Mouse (Mus musculus): ENCODE data around the gene Wasf3.
"Not testable (repeated sequence)": the region's sequence is repeated elsewhere in the genome, so short reads cannot be mapped to it uniquely, and the experiment has no call there.

The Wasf3 gene

GRCm38 (mm10) chr5:146446633-146447032 is 61.8 kb downstream of the Wasf3 start:
- no peak for DNase-seq (ENCODE audit: low read depth)

GRCm38 (mm10) chr5:146451592-146452254 is 66.9 kb downstream of the Wasf3 start:
- no peak for DNase-seq (ENCODE audit: low read depth)

- no peak for DNase-seq (ENCODE audit: low read depth)
Observed at GRCm38 (mm10) chr5:146453556-146453955, 68.8 kb downstream of the Wasf3 start.

- DNase-seq (ENCODE audit: low read depth) = no peak
Observed at GRCm38 (mm10) chr5:146461612-146462011, 76.8 kb downstream of the Wasf3 start.

GRCm38 (mm10) chr5:146466663-146467062 is 81.9 kb downstream of the Wasf3 start:
- DNase-seq (ENCODE audit: low read depth) = no peak

- DNase-seq (ENCODE audit: low read depth) = no peak
Observed at GRCm38 (mm10) chr5:146468311-146468710, 83.5 kb downstream of the Wasf3 start.

GRCm38 (mm10) chr5:146470821-146471220 is 86.0 kb downstream of the Wasf3 start:
- DNase-seq (ENCODE audit: low read depth) = no peak

GRCm38 (mm10) chr5:146471311-146471710 is 86.5 kb downstream of the Wasf3 start:
- no peak for DNase-seq (ENCODE audit: low read depth)

- DNase-seq (ENCODE audit: low read depth) = no peak
Observed at GRCm38 (mm10) chr5:146471821-146472220, 87.0 kb downstream of the Wasf3 start.

GRCm38 (mm10) chr5:146479564-146479963 is 94.8 kb downstream of the Wasf3 start:
- DNase-seq (ENCODE audit: low read depth) = peak; percentile 24

- DNase-seq (ENCODE audit: low read depth) = not testable (repeated sequence)
Observed at GRCm38 (mm10) chr5:146481665-146482064, 96.9 kb downstream of the Wasf3 start, which contains the start of gene Gm6408. Gm6408 (plus strand) TSS chr5:146481965.

GRCm38 (mm10) chr5:146488959-146489358 is 104.2 kb downstream of the Wasf3 start:
- not testable (repeated sequence) for DNase-seq (ENCODE audit: low read depth)

GRCm38 (mm10) chr5:146491063-146491462 is 106.3 kb downstream of the Wasf3 start, which contains the start of gene Gm6370:
Gm6370 (plus strand) TSS chr5:146491363.
- DNase-seq (ENCODE audit: low read depth) = not testable (repeated sequence)

- DNase-seq (ENCODE audit: low read depth) = not testable (repeated sequence)
Observed at GRCm38 (mm10) chr5:146502099-146502498, 117.3 kb downstream of the Wasf3 start, which contains the start of gene 4930449I24Rik. 4930449I24Rik (plus strand) TSS chr5:146502399.

- DNase-seq (ENCODE audit: low read depth) = not testable (repeated sequence)
Observed at GRCm38 (mm10) chr5:146513823-146514222, 129.0 kb downstream of the Wasf3 start, which contains the start of gene Gm3402. Gm3402 (plus strand) TSS chr5:146514123.
